Mouse (Mus musculus) lung, postnatal 14 days (tissue): ENCODE results near the gene Uba5.
A peak's percentile ranks its signal among the peaks of the same experiment; 100 is the strongest.

Experiments used
- DNase-seq: peaks from one replicate; pipeline ENCODE4 v3.0.0; 2021

The Uba5 gene

DNA sequence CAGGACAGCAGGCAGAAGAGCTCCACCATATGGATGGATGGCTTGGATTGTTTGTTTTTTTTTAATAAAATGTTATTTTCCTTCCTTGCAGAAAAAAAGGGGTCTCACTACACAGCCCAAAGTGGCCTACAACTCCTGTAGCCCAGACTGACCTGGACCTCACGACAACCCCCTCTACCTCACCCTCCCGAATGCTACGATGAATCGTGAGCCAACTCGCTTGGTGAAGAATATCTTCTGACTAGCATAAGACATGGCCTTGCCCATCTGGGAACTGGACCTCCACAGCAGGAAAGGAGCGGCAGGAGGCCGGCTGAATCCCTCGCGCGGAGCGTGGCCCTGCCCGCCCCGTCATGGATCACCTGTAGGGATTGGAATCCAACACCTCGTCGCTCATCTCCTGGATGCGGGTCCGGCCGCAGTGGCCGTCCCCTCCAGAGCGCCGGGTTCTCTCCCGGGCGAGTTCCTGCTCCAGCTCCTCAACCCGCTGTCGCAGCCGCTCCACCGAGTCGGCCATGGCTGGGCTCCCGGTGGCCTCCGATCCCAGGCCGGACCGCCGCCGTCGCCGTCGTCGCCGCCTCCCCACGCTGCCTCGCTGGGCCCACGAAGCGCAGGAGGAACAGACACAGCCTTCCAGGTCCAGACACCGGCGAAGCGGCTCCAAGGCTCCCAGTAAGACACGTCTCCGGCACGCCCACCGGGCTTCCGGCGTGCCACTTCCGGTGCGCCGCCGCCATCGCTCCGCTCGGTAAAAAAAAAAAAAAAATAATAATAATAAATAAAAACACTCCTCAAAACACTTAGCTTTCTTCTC is at the start of gene Uba5:
TSS of gene Uba5 (minus strand) at position 705 of the 814 bp plus-strand sequence.
- DNase-seq: peak; percentile 78

GRCm38 (mm10) chr9:104109151-104109550 is 46.2 kb upstream of the Uba5 start:
- DNase-seq: no peak

- DNase-seq: no peak
Observed at GRCm38 (mm10) chr9:104108571-104109143, 45.7 kb upstream of the Uba5 start.

DNA sequence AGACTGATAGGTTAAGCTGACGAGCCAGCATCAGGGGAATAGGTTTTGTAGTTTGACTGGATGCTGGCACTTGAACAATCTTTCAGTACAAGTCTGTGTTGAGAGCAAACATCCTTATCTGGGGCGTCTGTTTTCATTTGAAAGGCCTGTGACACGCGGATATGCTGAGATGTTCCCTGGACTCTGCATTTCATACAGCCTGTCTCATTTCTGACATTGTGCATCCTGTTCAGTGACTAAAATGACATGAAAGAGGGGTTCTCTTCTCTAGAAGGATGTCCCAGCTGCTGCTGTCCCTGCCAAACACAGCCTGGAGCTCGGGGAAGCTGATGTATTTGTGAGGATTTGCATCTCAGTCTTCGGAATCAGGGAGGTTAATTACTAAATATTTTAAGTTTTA is 44.5 kb upstream of the Uba5 start:
- DNase-seq: no peak

GRCm38 (mm10) chr9:104106930-104107329 is 44.0 kb upstream of the Uba5 start:
- DNase-seq: no peak

DNA sequence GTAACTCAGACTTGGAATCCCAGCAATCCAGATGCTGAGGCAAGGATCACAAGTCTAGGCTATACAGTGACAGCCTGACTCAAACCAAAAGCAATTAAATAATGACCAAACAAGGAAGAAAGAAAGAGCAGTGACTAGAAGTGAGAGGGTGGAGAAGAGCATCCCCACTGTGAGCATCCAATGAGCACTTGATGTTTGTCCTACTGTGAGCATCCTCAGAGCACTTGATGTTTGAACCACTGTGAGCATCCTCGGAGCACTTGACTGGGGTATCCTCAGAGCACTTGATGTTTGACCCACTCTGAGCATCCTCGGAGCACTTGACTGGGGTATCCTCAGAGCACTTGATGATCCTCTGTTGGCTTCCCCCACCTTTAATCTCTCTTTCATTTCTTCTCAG is 42.1 kb upstream of the Uba5 start:
- DNase-seq: no peak

GRCm38 (mm10) chr9:104102901-104103300 is 40.0 kb upstream of the Uba5 start:
- DNase-seq: no peak

DNA sequence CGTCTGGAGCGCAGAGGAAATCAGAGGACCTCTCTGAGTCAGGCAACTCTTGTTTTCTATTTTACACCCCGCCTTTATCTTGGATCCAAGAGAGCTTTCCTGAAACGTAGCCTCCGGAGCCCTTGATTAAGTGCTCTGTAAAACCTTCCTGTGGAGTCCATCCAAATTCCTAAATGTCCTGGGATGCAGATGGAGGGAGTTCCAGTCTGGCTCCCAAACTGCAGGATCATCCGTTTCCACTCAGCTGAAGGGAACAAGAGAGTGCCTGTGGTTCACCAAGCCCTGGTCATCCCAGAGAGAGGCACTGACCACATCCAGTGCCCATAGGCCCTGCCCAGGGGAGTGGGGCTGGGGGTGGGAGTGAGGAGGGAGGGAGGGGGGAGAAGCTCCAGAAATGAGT is 39.4 kb upstream of the Uba5 start:
- DNase-seq: no peak

DNA sequence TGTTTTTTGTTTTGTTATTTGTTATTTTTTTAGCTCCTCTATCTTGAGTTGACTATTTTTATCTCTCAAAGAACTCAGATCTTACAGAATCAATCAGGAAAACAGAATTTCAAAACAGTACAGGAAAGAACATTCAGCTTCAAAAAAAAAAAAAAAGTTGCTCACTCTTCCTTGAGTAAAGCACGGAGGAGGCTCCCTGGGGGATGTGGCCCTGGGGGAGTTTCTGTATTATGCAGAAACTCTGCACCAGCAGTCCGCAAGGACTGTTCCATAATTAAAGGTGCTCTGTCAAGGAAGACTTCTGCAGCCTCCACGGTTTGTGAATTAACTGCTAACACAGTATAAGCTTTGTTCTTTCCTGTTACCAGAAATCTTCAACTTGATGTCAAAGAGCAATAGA is 38.5 kb upstream of the Uba5 start:
- no peak for DNase-seq

- no peak for DNase-seq
Observed at GRCm38 (mm10) chr9:104100822-104101221, 37.9 kb upstream of the Uba5 start.

DNA sequence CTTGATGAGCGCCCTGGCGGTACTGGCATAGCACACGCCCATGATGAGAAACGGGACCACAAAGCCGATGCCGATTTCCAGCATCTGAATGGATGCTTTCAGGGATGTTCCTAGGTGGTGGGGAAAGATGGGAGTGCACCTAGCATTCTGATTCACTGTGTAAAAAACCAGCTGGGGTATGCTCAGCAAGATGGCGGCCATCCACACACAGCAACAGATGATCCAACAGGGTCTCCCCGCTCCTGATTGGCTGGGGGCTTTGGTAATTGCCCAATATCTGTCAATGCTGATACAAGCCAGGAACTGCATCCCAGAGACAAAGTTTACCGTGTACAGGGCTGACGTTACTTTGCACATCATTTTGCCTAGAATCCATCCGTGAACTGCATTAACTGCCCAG is 36.1 kb upstream of the Uba5 start:
- DNase-seq: no peak

DNA sequence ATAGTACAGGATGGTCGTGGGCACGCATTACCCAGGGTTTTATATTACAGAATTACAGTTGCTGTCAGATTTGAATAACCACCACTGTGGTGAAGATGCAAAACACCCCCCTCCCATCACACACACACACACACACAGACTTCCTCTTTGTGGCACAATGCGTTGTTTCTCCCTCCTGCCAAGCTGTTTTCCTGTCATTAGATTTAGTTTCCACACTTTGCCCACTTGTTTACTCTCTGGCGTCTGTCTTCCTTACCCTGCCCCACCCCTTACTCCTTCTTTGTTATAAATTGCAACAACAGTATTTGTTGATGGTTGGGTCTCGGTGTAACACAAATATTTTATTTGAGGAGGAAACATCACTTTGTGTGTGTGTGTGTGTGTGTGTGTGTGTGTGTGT is 35.3 kb upstream of the Uba5 start:
- peak; percentile 41 for DNase-seq

DNA sequence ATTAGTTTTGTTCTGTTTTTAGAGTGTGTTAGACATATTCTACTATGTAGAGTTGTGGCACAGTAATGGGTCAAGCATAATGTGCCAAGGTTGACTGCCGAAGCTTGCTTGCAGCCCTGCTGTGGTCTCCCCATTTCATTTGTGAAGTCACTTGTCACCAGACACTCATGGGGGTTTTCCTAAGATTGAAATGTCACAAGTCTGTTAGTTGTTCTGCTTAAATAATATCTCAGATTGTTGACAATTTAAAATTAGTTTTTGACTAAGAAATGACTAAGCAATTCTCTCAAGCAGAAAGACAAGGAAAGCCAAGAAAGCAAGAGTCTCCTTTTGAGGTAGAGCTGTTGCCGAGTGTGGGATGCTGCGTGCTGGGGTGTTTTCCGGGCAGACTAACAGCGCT is 30.0 kb upstream of the Uba5 start:
- no peak for DNase-seq

GRCm38 (mm10) chr9:104088555-104088954 is 25.6 kb upstream of the Uba5 start:
- DNase-seq: peak; percentile 67

GRCm38 (mm10) chr9:104085730-104086429 is 22.9 kb upstream of the Uba5 start:
- DNase-seq: no peak

- DNase-seq: no peak
Observed at GRCm38 (mm10) chr9:104080038-104080437, 17.1 kb upstream of the Uba5 start.

DNA sequence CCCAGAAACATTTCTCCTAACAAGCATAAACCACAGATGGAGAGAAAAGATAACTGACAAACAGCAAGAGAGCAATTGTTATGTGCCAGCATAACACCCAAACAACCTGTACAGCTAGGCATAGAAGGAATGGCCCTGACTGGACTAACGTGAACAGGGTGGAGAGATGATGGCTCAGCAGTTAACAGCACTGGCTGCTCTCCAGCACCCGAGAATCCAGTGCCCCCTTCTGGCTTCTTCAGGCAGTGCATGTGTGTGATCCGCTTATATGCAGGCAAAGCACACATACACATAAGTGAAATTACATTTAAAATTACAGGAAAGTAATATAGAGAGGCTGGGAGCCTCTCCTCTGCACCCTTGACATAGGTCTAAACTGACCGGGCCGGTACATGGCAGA is 16.4 kb upstream of the Uba5 start:
- peak; percentile 66 for DNase-seq

DNA sequence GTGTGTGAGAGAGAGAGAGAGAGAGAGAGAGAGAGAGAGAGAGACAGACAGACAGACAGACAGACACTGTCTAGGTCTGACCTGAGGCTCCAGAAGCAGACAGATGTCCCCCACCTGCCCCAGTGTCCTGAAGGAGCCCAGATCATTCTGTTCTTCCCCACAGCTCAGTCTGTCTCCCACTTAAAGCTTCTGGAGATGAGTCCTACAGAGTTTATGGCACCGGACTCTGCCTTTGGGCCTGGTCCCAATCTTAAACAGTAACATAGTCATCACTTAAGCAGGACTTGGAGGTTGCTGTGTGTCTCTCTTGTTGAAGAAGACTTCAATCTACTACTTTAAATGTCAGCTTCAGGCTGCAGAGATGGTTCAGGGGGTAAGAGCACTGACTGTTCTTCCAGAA is 15.8 kb upstream of the Uba5 start:
- no peak for DNase-seq

DNA sequence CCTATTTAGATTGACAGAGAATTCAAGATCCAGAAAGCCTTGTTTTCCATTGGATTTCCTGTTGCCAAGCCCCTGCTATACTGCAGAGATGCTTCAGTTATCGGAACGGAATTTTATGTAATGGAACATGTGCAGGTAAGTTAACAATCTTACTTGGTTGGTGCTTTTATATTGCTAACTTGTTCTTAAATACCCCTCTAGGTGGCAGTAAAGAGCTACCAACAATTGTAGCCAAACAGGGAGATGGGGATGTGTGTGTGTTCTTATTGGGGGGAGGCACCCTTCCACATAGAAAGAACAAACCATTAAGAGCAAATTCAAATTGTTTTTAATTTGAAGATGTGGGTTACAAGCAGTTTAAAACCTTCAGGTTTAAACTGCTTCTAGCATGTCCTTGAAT is 12.9 kb upstream of the Uba5 start:
- DNase-seq: no peak

GRCm38 (mm10) chr9:104070863-104071604 is 8.1 kb upstream of the Uba5 start:
- no peak for DNase-seq

DNA sequence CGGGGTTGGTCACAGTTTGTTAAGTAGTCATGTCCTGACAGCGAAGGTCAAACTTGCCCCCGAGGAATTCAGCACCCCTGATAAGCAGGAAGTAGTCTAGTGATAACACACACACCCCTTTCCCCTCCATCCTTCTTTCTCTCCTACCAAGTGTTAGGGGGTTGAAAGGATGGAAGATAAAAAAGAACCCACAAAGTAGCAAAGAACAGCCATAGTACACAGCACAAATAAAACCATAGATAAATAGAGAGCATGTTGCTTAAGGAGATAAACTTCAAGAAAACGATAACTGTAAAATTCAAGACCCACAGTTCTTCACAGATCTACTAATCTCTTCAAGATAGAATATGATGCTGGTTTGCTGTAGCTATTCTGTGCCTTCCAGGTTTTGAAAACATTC is 7.3 kb upstream of the Uba5 start:
- DNase-seq: no peak

DNA sequence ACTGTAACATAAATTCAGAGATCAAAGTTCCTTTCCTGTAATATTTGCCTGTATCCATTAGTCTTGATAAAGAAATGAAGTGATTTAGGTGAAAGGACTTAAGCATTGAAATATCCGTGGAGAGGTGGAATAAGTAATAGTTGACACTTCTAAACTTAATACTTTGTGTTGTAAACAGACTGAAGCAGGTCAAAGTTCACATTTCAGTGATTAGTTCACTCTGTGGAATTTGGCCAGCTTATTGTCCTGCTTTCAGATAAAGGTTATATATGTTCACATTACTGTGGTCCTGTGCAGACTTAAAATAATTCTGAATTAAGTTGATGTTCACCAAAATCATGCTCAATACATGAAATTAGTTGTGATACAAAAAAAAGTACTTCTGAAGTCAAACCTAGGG is 1.6 kb upstream of the Uba5 start:
- DNase-seq: no peak

GRCm38 (mm10) chr9:104063244-104063961 is 469 bp upstream of the Uba5 start, which contains the start of gene Acad11:
TSS of gene Acad11 (plus strand) at chr9:104063377.
- peak; percentile 85 for DNase-seq
